Mouse (Mus musculus): ENCODE measurements around the gene Cbr1. TPM values are rescaled to one million over a fixed set of nuclear protein-coding genes. Genes with fewer than 3 reads are reported as not detected.

Gene Cbr1
- polyA plus RNA-seq, 1 experiment: 18.2 TPM

GRCm38 (mm10) chr16:93626745-93627144, 21.1 kb downstream of the Cbr1 start:
- Histone ChIP-seq H3K36me3 (ENCODE audit: control insufficient read depth, insufficient read depth) (no peaks in the 10 kb centered on the region), H3K27me3 (ENCODE audit: control insufficient read depth, insufficient read depth, insufficient read length) (no peaks in the 10 kb centered on the region), H3K4me3 (ENCODE audit: insufficient read depth, poor library complexity, severe bottlenecking) (no peak overlapping the region), H3K79me2 (ENCODE audit: control insufficient read depth, insufficient read depth) (no peaks in the 10 kb centered on the region), H3ac (ENCODE audit: control insufficient read depth, insufficient read length, low read depth) (no peak overlapping the region), H3K79me3 (ENCODE audit: low read depth) (no peaks in the 10 kb centered on the region)
- TF ChIP-seq MYOG (IDR thresholded peaks at IDR 0.05; ENCODE audit: control insufficient read depth, extremely low read depth, insufficient read length) (no peak), MAX (IDR thresholded peaks at IDR 0.05) (no peak), USF1 (IDR thresholded peaks at IDR 0.05; ENCODE audit: low read depth) (no peak), FOSL1 (IDR thresholded peaks at IDR 0.05; ENCODE audit: insufficient read depth, low read length, poor library complexity, severe bottlenecking) (no peak), CTCF (IDR thresholded peaks at IDR 0.05; ENCODE audit: control insufficient read depth, insufficient read depth, insufficient read length) (no peak)

DNA sequence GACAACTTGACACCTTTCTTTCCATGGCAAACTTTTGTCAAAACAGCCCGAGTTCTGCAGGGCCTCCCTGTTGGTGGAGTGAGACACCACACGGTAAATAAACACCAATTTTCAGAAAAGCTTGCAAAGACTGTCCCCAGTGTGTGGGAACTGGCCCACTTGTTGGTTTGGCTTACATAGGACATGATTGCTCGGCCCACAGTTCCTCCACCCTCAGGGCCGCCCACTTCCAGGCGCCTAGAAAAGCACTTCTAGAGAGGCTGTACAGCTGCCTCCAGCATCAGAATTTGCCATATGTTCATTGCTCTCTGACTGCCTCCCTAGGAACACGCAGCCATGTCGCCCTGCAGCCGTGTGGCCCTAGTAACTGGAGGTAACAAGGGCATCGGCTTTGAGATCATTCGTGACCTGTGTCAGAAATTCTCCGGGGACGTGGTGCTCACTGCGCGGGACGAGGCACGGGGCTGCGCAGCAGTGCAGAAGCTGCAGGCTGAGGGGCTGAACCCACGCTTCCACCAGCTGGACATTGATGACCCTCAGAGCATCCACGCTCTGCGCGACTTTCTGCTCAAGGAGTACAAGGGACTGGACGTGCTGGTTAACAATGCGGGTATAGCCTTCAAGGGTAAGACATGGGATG, 22.2 kb downstream of the Cbr1 start, which contains the start of gene Gm5678:
TSS of gene Gm5678 (plus strand) at position 337 of the 640 bp plus-strand sequence.
- H3K79me3 ChIP-seq (ENCODE audit: low read depth): no peaks in the 10 kb centered on the region
- no peak for TF ChIP-seq USF1 (IDR thresholded peaks at IDR 0.05; ENCODE audit: low read depth)
- no peak for TF ChIP-seq MAX (IDR thresholded peaks at IDR 0.05)
- no peak for TF ChIP-seq CEBPB (IDR thresholded peaks at IDR 0.05; ENCODE audit: low read depth)
- no peak for TF ChIP-seq MYOD1 (IDR thresholded peaks at IDR 0.05; ENCODE audit: control insufficient read depth, insufficient read length, low read depth)
- no peak for TF ChIP-seq CTCF (IDR thresholded peaks at IDR 0.05; ENCODE audit: control insufficient read depth, insufficient read depth, insufficient read length)
- TF ChIP-seq FOSL1 (IDR thresholded peaks at IDR 0.05; ENCODE audit: insufficient read depth, low read length, poor library complexity, severe bottlenecking): no peak
- TF ChIP-seq MYOG (IDR thresholded peaks at IDR 0.05; ENCODE audit: control insufficient read depth, extremely low read depth, insufficient read length): no peak
- H3ac ChIP-seq (ENCODE audit: control insufficient read depth, insufficient read length, low read depth): no peak within 1 kb of the TSS
- H3K27me3 ChIP-seq (ENCODE audit: control insufficient read depth, insufficient read depth, insufficient read length): no peaks in the 10 kb centered on the region
- H3K36me3 ChIP-seq (ENCODE audit: control insufficient read depth, insufficient read depth): no peaks in the 10 kb centered on the region
- H3K79me2 ChIP-seq (ENCODE audit: control insufficient read depth, insufficient read depth): no peaks in the 10 kb centered on the region
- no peak within 1 kb of the TSS for H3K4me3 ChIP-seq (ENCODE audit: insufficient read depth, poor library complexity, severe bottlenecking)

- Histone ChIP-seq H3K27me3 (ENCODE audit: control insufficient read depth, insufficient read depth, insufficient read length) (peaks cover 4% of the 10 kb centered on the region), H3K36me3 (ENCODE audit: control insufficient read depth, insufficient read depth) (no peaks in the 10 kb centered on the region)
- TF ChIP-seq MYOD1 (IDR thresholded peaks at IDR 0.05; ENCODE audit: control insufficient read depth, insufficient read length, low read depth): no peak
- TF ChIP-seq CEBPB (IDR thresholded peaks at IDR 0.05; ENCODE audit: low read depth): no peak
- no peak for TF ChIP-seq FOSL1 (IDR thresholded peaks at IDR 0.05; ENCODE audit: insufficient read depth, low read length, poor library complexity, severe bottlenecking)
- TF ChIP-seq MAX (IDR thresholded peaks at IDR 0.05): no peak
- no peak for TF ChIP-seq CTCF (IDR thresholded peaks at IDR 0.05; ENCODE audit: control insufficient read depth, insufficient read depth, insufficient read length)
- TF ChIP-seq USF1 (IDR thresholded peaks at IDR 0.05; ENCODE audit: low read depth): no peak
- no peak for TF ChIP-seq MYOG (IDR thresholded peaks at IDR 0.05; ENCODE audit: control insufficient read depth, extremely low read depth, insufficient read length)
Measured at GRCm38 (mm10) chr16:93644006-93644405, 38.4 kb downstream of the Cbr1 start.

GRCm38 (mm10) chr16:93648441-93649183, 43.0 kb downstream of the Cbr1 start:
- Histone ChIP-seq H3K79me3 (ENCODE audit: low read depth) (no peaks in the 10 kb centered on the region), H3K27me3 (ENCODE audit: control insufficient read depth, insufficient read depth, insufficient read length) (peaks cover 4% of the 10 kb centered on the region), H3K79me2 (ENCODE audit: control insufficient read depth, insufficient read depth) (no peaks in the 10 kb centered on the region), H3ac (ENCODE audit: control insufficient read depth, insufficient read length, low read depth) (no peak overlapping the region), H3K4me3 (ENCODE audit: insufficient read depth, poor library complexity, severe bottlenecking) (no peak overlapping the region), H3K36me3 (ENCODE audit: control insufficient read depth, insufficient read depth) (no peaks in the 10 kb centered on the region)
- no peak for TF ChIP-seq FOSL1 (IDR thresholded peaks at IDR 0.05; ENCODE audit: insufficient read depth, low read length, poor library complexity, severe bottlenecking)
- TF ChIP-seq MAX (IDR thresholded peaks at IDR 0.05): no peak
- no peak for TF ChIP-seq MYOD1 (IDR thresholded peaks at IDR 0.05; ENCODE audit: control insufficient read depth, insufficient read length, low read depth)
- no peak for TF ChIP-seq CTCF (IDR thresholded peaks at IDR 0.05; ENCODE audit: control insufficient read depth, insufficient read depth, insufficient read length)
- TF ChIP-seq MYOG (IDR thresholded peaks at IDR 0.05; ENCODE audit: control insufficient read depth, extremely low read depth, insufficient read length): no peak
- TF ChIP-seq CEBPB (IDR thresholded peaks at IDR 0.05; ENCODE audit: low read depth): no peak
- TF ChIP-seq USF1 (IDR thresholded peaks at IDR 0.05; ENCODE audit: low read depth): no peak

More at GRCm38 (mm10) chr16:93644006-93644405, 38.4 kb downstream of the Cbr1 start:
- Histone ChIP-seq H3K79me2 (ENCODE audit: control insufficient read depth, insufficient read depth) (no peaks in the 10 kb centered on the region), H3K4me3 (ENCODE audit: insufficient read depth, poor library complexity, severe bottlenecking) (no peak overlapping the region), H3K79me3 (ENCODE audit: low read depth) (no peaks in the 10 kb centered on the region), H3ac (ENCODE audit: control insufficient read depth, insufficient read length, low read depth) (no peak overlapping the region)

Other genes with a start within 250 kb of the Cbr1 start
- 6.2 TPM for gene Setd4, start 1.8 kb upstream of the Cbr1 start, polyA plus RNA-seq (2012; fragmentation: generic; extraction: Trizol)
- gene Gm5678, start 22.2 kb downstream of the Cbr1 start, polyA plus RNA-seq (2012; fragmentation: generic; extraction: Trizol): not detected
- gene Cbr3, start 77.4 kb downstream of the Cbr1 start, polyA plus RNA-seq (2012; fragmentation: generic; extraction: Trizol): 30.6 TPM
- 3.1 TPM for gene Dop1b, start 106.1 kb downstream of the Cbr1 start, polyA plus RNA-seq (2012; fragmentation: generic; extraction: Trizol)
- gene Morc3, start 226.3 kb downstream of the Cbr1 start, polyA plus RNA-seq (2012; fragmentation: generic; extraction: Trizol): 8.0 TPM

All from C2C12 (cell line).